Mouse (Mus musculus): ENCODE measurements around the gene I830077J02Rik.

GRCm38 (mm10) chr3:105936111-105936510 lies 3.6 kb upstream of the I830077J02Rik start:
- TF ChIP-seq GATA1 (IDR thresholded peaks at IDR 0.05; ENCODE audit: low read length) (no peak), TAL1 (IDR thresholded peaks at IDR 0.05; ENCODE audit: low read length) (no peak)

Measured in erythroblast, embryonic 14.5 days (primary cell).